Mouse (Mus musculus) lung, postnatal 0 days (tissue): ENCODE data around the gene Abca1. TPM values are rescaled to one million over a fixed set of nuclear protein-coding genes. Genes with fewer than 3 reads are reported as not detected.
A peak's percentile ranks its signal among the peaks of the same experiment; 100 is the strongest.

Experiments
- ATAC-seq: fragments of 200-750 bp; cut with Nextera tagmentation; 2 replicates; pipeline ENCODE4 v1.8.0; 2017; ENCODE audit warnings: moderate library complexity
- DNase-seq: peaks from one replicate; pipeline ENCODE4 v3.0.0-alpha.2; 2016; ENCODE audit warnings: low spot score
- H3K27ac ChIP-seq: fragments of 300-500 bp; sonication (generic); 2 replicates; pipeline ENCODE4 v1.5.1; 2014; ENCODE audit warnings: antibody characterized with exemption, mild to moderate bottlenecking, low read length, mixed read lengths
- H3K27me3 ChIP-seq: fragments of 300-500 bp; sonication (generic); replicated peaks from 2 replicates; pipeline ENCODE4 v1.6.1; 2014; ENCODE audit warnings: low read length, mixed read lengths; ENCODE audit not compliant: insufficient read depth
- H3K36me3 ChIP-seq: fragments of 300-500 bp; sonication (generic); 2 replicates; pipeline ENCODE4 v1.6.1; 2014; ENCODE audit warnings: low read length, mixed read lengths; ENCODE audit not compliant: insufficient read depth
- H3K4me1 ChIP-seq: fragments of 300-500 bp; sonication (generic); 2 replicates; pipeline ENCODE4 v1.6.1; 2014; ENCODE audit warnings: antibody characterized with exemption, low read depth, low read length, mixed read lengths; ENCODE audit not compliant: insufficient read depth
- H3K4me2 ChIP-seq: fragments of 300-500 bp; sonication (generic); replicated peaks from 2 replicates; pipeline ENCODE4 v1.6.1; 2014; ENCODE audit warnings: low read depth, mild to moderate bottlenecking, low read length, moderate library complexity, mixed read lengths
- H3K4me3 ChIP-seq: fragments of 300-500 bp; sonication (generic); 2 replicates; pipeline ENCODE4 v1.5.1; 2014; ENCODE audit warnings: low read depth, low read length
- H3K9ac ChIP-seq: fragments of 300-500 bp; sonication (generic); replicated peaks from 2 replicates; pipeline ENCODE4 v1.6.1; 2014; ENCODE audit warnings: low read depth, mild to moderate bottlenecking
- H3K9me3 ChIP-seq: fragments of 300-500 bp; sonication (generic); 2 replicates; pipeline ENCODE4 v1.6.1; 2016; ENCODE audit warnings: low read length, mixed read lengths
- CTCF ChIP-seq: IDR thresholded peaks from 2 replicates; pipeline ENCODE4 v1.5.1; 2016; ENCODE audit warnings: antibody characterized with exemption, mild to moderate bottlenecking
- EP300 ChIP-seq: IDR thresholded peaks from 2 replicates; pipeline ENCODE4 v1.6.1; 2016; ENCODE audit warnings: antibody characterized with exemption, mild to moderate bottlenecking, control low read depth
- WGBS: fragments of 180-500 bp; shearing (Covaris S2); extraction: QIAGEN DNeasy Blood & Tissue Kit; methylation state at CpG from one replicate; pipeline ENCODE4 v1.1.7; 2014; 5-methylcytosine and 5-hydroxymethylcytosine counted together
- polyA plus RNA-seq: library from polyadenylated mRNA; unstranded; fragments of >200 nt; fragmentation: Nextera tagmentation; extraction: Ambion mirVana; gene quantifications from 2 replicates; pipeline ENCODE4 v1.2.1, GENCODE M21; 2015

Abca1 gene
- polyA plus RNA-seq, 1 experiment from 2014 or later: 3.7 TPM

DNA sequence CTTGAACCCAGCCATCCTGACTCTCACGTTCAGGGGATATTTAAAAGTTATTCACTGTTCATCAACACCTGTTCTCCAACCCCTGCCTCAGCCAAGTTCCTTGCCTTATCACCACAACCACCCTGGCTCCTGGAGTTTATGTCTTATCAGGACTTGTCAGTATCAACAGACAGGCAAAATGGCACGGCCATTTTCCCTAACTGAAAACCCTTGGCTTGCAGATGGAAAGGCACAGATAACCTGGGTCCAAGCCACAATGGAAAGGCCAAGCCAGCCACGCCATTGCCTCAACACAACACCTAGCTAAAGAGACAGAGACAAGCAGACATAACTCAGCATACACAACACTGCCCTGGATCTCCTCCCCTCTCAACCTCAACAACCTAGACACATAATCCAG lies 38.6 kb downstream of the Abca1 start:
- Histone ChIP-seq H3K27me3 (no peaks in the 10 kb centered on the region), H3K27ac (no peak overlapping the region), H3K4me1 (peaks cover 5% of the 10 kb centered on the region; the same call in 1 of the 2 replicates), H3K4me3 (no peak overlapping the region), H3K9me3 (no peaks in the 10 kb centered on the region), H3K9ac (no peak overlapping the region), H3K36me3 (peaks cover 9% of the 10 kb centered on the region; the same call in 1 of the 2 replicates), H3K4me2 (no peak overlapping the region)
- ATAC-seq (no peak), DNase-seq (no peak)
- WGBS: 76% methylated on average over 3 of the region's 3 CpGs
- TF ChIP-seq EP300: no peak
- no peak for TF ChIP-seq CTCF

DNA sequence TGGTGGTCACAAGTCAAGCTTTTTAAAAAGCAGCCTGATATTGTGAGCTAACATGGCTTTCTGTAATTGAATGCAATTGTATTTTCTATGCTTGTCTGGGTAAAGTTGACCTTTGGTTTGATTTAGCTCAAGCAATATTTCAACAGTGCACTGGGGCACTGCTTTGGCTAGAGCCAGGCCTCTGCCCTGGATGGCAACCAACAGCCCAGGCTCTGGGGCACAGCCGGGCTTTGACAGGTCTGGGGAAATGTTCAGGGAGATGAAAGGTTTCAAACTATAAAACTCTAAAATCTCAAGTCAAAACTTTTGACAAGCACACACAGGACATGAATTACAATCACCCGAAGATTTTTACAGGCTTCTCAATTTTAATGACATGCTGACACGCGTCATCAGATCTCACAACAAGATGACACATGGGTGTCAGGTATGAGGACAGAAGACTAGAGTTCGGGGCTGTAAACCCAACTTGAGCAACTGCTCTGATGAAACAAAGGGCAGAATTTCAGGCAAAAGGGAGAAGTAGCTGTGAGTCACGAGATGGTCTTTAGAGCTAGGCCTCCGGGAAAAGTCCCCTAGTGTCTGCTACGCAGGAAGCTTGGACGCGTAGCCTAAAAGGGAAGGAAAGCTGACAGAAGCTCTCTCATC lies 39.5 kb downstream of the Abca1 start:
- peaks cover 4% of the 10 kb centered on the region; the same call in 1 of the 2 replicates for H3K36me3 ChIP-seq
- ATAC-seq (peak; percentile 8; the same call in 1 of the 2 replicates), DNase-seq (peak; percentile 61)
- H3K27me3 ChIP-seq: no peaks in the 10 kb centered on the region
- no peak overlapping the region for H3K4me3 ChIP-seq
- TF ChIP-seq EP300: peak; percentile 62
- TF ChIP-seq CTCF: no peak
- peaks cover 8% of the 10 kb centered on the region; the same call in 1 of the 2 replicates for H3K4me1 ChIP-seq
- H3K4me2 ChIP-seq: no peak overlapping the region
- 70% methylated on average over 10 of the region's 10 CpGs for whole genome bisulfite sequencing
- no peak overlapping the region for H3K27ac ChIP-seq
- no peak overlapping the region for H3K9ac ChIP-seq
- H3K9me3 ChIP-seq: no peaks in the 10 kb centered on the region

DNA sequence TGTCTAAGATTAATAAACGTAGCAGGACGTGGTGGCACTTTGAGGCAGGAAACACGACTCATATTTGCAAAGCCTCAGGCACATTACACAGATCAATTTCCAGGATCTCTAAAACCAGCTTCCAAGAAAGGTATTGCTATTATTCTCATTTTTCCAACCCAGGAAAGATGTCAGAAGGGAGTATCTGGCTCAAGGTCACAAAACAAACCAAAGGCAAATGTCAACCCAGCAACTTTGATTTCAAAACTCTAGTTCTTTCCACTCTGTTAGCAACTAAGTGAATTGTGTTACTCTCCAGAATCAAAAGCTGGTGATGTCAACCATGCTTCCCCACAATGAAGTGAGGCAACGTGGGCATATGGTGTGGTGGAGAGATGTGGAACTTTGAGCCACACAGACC lies 41.1 kb downstream of the Abca1 start:
- H3K4me3 ChIP-seq: no peak overlapping the region

DNA sequence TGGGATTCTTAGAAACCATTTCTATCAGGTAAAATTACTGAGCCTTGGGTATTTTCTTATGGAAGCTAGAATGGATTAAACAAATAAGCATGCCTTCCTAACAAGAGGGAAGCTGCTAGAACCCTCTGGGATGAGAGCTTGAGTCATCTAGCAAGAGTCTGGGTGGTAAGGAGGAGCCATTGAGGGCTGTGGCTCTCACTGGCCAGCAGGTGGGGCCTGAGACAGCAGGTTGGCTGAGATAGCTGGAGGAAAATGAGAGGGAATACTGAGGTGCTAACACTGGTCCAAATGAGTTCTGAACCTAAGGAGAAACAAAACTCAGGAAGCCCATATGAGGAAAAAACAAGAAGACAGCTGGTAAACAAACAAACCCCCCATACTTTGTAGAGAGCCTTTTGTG lies 42.1 kb downstream of the Abca1 start:
- DNase-seq (peak; percentile 51), ATAC-seq (peak; percentile 32)
- Histone ChIP-seq H3K36me3 (peaks cover 6% of the 10 kb centered on the region; the same call in 1 of the 2 replicates), H3K27ac (0 out of 2 replicates have a peak overlapping the region, but pooled peaks have one; percentile 34), H3K9ac (no peak overlapping the region), H3K4me2 (no peak overlapping the region), H3K4me1 (peaks cover 10% of the 10 kb centered on the region; the same call in 1 of the 2 replicates), H3K9me3 (no peaks in the 10 kb centered on the region), H3K4me3 (no peak overlapping the region), H3K27me3 (no peaks in the 10 kb centered on the region)
- peak; percentile 78 for TF ChIP-seq CTCF
- no peak for TF ChIP-seq EP300

More for the DNA sequence above, 41.1 kb downstream of the Abca1 start:
- ATAC-seq (no peak), DNase-seq (no peak)
- no peak for TF ChIP-seq EP300
- Histone ChIP-seq H3K27ac (no peak overlapping the region), H3K27me3 (no peaks in the 10 kb centered on the region), H3K9ac (no peak overlapping the region), H3K4me1 (peaks cover 10% of the 10 kb centered on the region; the same call in 1 of the 2 replicates), H3K9me3 (no peaks in the 10 kb centered on the region), H3K4me2 (no peak overlapping the region), H3K36me3 (peaks cover under 1% of the 10 kb centered on the region; the same call in 1 of the 2 replicates)
- 51% methylated on average over 4 of the region's 4 CpGs for WGBS

DNA sequence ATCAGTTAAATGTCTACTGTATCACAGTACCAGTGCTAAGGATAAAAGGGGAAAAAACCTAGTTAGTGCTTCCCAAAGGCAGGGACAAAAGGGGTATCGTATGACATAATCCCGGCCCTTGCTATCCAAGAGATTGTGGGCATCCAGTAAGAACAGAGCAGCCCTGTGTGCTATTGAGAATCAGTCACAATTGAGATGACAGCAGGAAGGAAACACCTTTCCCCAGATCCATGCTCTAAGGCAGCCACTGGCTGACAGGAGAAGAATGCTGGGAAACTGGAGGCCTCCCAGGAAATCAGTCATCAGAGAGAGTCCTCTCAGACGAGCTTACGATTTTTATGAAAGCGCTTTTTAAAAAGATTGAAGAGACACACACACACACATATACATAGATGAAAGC lies 42.6 kb downstream of the Abca1 start:
- Histone ChIP-seq H3K4me2 (no peak overlapping the region), H3K9me3 (no peaks in the 10 kb centered on the region), H3K4me3 (no peak overlapping the region), H3K36me3 (peaks cover 6% of the 10 kb centered on the region; the same call in 1 of the 2 replicates), H3K27me3 (no peaks in the 10 kb centered on the region), H3K4me1 (peaks cover 6% of the 10 kb centered on the region; the same call in 1 of the 2 replicates), H3K27ac (no peak overlapping the region), H3K9ac (no peak overlapping the region)
- ATAC-seq: peak; percentile 60
- peak; percentile 23 for DNase-seq
- no peak for TF ChIP-seq CTCF
- TF ChIP-seq EP300: peak; percentile 77
- WGBS: 60% methylated on average over 5 of the region's 5 CpGs

DNA sequence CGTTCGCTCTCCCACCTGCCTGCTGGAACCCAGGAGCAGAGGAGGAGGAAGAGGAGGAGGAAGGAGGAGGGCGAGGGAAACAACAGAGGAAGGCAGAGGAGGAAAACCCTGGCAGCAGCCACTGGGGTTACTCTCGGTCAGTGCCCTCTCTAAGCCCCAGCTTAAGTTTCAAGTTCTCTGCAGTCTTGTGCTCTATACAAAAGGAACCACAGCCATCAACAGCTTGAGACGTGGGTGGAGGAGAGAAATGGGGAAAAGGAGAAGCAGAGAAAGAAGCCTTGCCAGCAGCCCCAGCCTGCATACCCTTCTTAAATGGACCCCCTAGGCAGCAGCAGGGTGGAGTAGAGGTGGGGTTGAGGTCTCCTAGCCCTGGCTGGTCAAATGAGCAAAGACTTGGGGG lies 43.8 kb downstream of the Abca1 start:
- no peak for TF ChIP-seq CTCF
- TF ChIP-seq EP300: no peak
- Histone ChIP-seq H3K9ac (no peak overlapping the region), H3K27ac (no peak overlapping the region), H3K4me1 (peaks cover 5% of the 10 kb centered on the region; the same call in 1 of the 2 replicates), H3K4me3 (no peak overlapping the region), H3K4me2 (no peak overlapping the region), H3K36me3 (peaks cover 6% of the 10 kb centered on the region; the same call in 1 of the 2 replicates), H3K27me3 (no peaks in the 10 kb centered on the region), H3K9me3 (no peaks in the 10 kb centered on the region)
- peak; percentile 53 for DNase-seq
- ATAC-seq: no peak
- WGBS: 42% methylated on average over 2 of the region's 5 CpGs
